Mouse (Mus musculus): ENCODE data around the gene Cylc1.

Cylc1 gene

DNA sequence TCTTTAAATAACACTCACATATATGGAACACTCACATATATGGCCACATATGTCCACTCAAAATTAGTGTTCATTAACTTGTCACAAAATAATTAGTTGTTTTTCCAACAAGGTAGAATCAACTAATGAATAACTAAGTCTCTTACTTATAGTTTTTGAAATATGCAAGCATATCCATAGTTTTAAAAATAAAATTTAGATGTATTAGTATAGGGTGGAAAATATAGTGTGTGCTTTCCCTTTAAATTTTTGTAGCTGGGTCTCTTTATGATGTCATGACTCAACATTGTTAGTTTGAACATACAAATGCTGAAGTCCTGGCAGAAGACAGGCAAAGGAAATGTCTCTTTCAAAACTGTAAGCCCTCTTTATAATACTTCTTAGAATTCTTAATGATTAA, at the start of gene Cylc1:
Gene Cylc1, plus strand, starts transcription at position 301 of the 400 bp plus-strand sequence.
- no peak for DNase-seq (ENCODE audit: inconsistent ontology term)

DNA sequence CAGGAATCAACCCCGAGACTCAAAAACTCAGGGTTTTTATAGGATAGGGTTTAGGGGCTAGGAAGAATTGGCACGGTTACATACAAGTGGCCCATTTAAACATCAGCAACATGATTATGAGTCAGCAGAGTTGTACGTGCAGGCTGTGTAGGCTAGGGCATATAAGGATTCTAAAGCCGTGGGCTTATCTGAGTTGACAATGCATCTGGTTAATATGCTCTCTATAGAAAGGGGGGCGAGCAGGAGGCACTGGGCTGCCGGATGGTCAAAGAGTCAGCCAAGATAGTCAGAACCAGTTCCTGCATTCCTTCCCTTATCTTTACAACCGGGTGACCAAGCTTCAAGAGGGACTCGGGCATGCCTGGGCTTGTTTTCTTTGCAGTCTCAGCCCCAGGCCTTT, 31.5 kb upstream of the Cylc1 start:
- no peak for DNase-seq (ENCODE audit: inconsistent ontology term)

DNA sequence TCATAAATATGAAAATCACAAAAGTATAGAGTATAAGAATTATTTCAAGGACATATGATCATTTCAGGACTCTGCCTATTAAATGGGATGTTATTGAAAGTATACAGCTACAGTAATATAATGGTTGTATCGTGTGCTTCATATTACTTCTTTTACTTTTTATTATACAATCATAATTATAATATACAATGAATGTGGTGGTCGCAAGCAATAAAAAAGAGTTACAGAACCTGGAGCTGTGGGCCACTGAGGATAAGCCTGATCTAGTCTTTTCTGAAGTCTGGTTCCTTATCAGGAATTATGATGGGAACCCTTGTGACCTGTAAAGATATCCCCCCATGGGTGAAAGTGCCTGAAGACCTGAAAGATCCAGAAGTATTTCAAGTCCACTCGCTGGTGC, 57.8 kb downstream of the Cylc1 start, which contains the start of gene Gm10112:
Gene Gm10112, plus strand, starts transcription at position 301 of the 400 bp plus-strand sequence.
- no peak for DNase-seq (ENCODE audit: inconsistent ontology term)

Measured in Muller cell, postnatal 12 days (primary cell).